Comparison of ENCODE assay signal across 7 mouse cellular contexts in the genomic region with DNA sequence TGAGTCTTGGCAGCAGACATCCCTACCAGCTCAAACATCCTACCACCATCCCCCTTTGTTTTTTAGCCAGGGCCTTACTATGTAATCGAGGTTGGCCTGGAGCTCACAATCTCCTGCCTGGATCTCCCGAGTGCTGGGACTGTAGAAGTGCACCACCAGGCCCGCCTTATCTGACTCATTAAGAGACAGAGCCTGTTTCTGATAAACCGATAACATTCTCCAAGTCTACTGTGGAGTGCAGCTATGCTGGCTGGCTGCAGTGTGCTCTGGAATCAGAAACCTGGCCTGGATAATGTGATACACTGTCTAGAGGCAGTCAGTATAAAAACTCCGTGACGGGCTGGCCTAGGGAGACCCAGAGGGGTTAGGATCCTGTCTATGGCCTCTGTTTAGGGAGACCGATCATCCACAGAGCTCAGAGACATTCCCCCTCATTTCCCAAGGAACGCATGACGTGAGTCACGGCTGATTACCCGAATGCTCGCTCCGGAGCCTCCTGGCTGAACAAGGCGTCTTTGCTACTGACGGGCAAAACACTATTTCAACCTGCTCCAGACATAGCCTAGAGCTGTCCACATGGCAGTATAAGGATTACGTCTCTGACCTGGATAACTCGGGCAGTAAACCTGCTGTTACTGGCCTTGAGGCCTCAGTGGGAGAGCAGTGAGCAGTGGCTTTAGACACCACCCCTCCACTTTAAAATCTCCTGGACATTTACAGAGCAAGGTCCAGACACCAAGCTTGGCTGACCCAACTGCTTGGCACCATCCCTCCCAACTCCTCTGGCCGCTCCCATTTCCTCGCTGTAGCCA. TPM values are rescaled to one million over a fixed set of nuclear protein-coding genes. Genes with fewer than 3 reads are reported as not detected.
DNase-seq lines count a peak whose midpoint lies in the region; ATAC-seq and TF ChIP-seq lines count a peak whose summit lies in the region.

No protein-coding gene starts in this region.

- H3K27me3 ChIP-seq in embryonic facial prominence, embryonic 13.5 days = no peaks in the 10 kb centered on the region
- H3K27me3 ChIP-seq in kidney, postnatal 0 days (ENCODE audit: insufficient read depth, low read length) = no peaks in the 10 kb centered on the region

- no peak for ATAC-seq in embryonic facial prominence, embryonic 13.5 days (ENCODE audit: insufficient number of reproducible peaks, insufficient read depth, low FRiP score, low TSS enrichment, low read depth)
- ATAC-seq in kidney, postnatal 0 days (replicated peaks; ENCODE audit: low FRiP score, low read depth) = peak; percentile 70

- H3K4me2 ChIP-seq in embryonic facial prominence, embryonic 13.5 days = peak overlapping the region; percentile 24
- H3K4me2 ChIP-seq in kidney, postnatal 0 days (ENCODE audit: low read length) = peak overlapping the region; percentile 2; the same call in 1 of the 2 replicates

- DNase-seq in ovary, postnatal 36 days (ENCODE audit: low spot score) = peak; percentile 7
- no peak for DNase-seq in ovary, postnatal 14 days (ENCODE audit: low spot score)
- no peak for DNase-seq in kidney, postnatal 0 days (ENCODE audit: low spot score)
- DNase-seq in yolk sac, embryonic 10.5 days (ENCODE audit: low spot score) = peak; percentile 59
- no peak for DNase-seq in right cerebral cortex, adult 2 months (ENCODE audit: low spot score in 2 of 2)
- DNase-seq in lung, postnatal 14 days = no peak

- no peak overlapping the region for H3K4me3 ChIP-seq in embryonic facial prominence, embryonic 13.5 days
- no peak overlapping the region for H3K4me3 ChIP-seq in kidney, postnatal 0 days (replicated peaks; ENCODE audit: low read depth, low read length)

- peak overlapping the region; percentile 44; the same call in 1 of the 2 replicates for H3K27ac ChIP-seq in embryonic facial prominence, embryonic 13.5 days
- peak overlapping the region; percentile 71 for H3K27ac ChIP-seq in kidney, postnatal 0 days

- TF ChIP-seq CTCF in kidney, postnatal 0 days (IDR thresholded peaks at IDR 0.05; ENCODE audit: low read depth) = no peak

- H3K9ac ChIP-seq in embryonic facial prominence, embryonic 13.5 days = peak overlapping the region; percentile 22; the same call in 1 of the 2 replicates
- no peak overlapping the region for H3K9ac ChIP-seq in kidney, postnatal 0 days (ENCODE audit: low read depth, low read length)

- no peaks in the 10 kb centered on the region for H3K9me3 ChIP-seq in embryonic facial prominence, embryonic 13.5 days
- no peaks in the 10 kb centered on the region for H3K9me3 ChIP-seq in kidney, postnatal 0 days (replicated peaks; ENCODE audit: low read length)

- peaks cover 91% of the 10 kb centered on the region for H3K4me1 ChIP-seq in embryonic facial prominence, embryonic 13.5 days
- H3K4me1 ChIP-seq in kidney, postnatal 0 days (replicated peaks; ENCODE audit: insufficient read depth, low read length) = peaks cover 80% of the 10 kb centered on the region

- 28% methylated on average over 19 of the region's 19 CpGs for WGBS in embryonic facial prominence, embryonic 13.5 days
- WGBS in kidney, postnatal 0 days = 26% methylated on average over 19 of the region's 19 CpGs

- H3K36me3 ChIP-seq in embryonic facial prominence, embryonic 13.5 days = no peaks in the 10 kb centered on the region
- H3K36me3 ChIP-seq in kidney, postnatal 0 days (ENCODE audit: insufficient read depth, low read length) = no peaks in the 10 kb centered on the region

RNA-seq across cellular contexts. Expression of a gene that starts 11.8 kb away (rescaled TPM):
- 29.8 and 30.9 TPM in 2 replicates for polyA plus RNA-seq in embryonic facial prominence, embryonic 13.5 days (2015; fragmentation: Nextera tagmentation; extraction: Ambion mirVana)
- 19.2 and 20.0 TPM in 2 replicates for polyA plus RNA-seq in kidney, postnatal 0 days (2015; fragmentation: Nextera tagmentation; extraction: Ambion mirVana)

Comparison
In these comparisons a context has a peak if more than half of its experiments do, and no peak if none do; other contexts are left out.
1. DNase-seq: peak in ovary, postnatal 36 days (single experiment) and yolk sac, embryonic 10.5 days (single experiment); none in ovary, postnatal 14 days (single experiment), kidney, postnatal 0 days (single experiment), right cerebral cortex, adult 2 months (0 of 2) and lung, postnatal 14 days (single experiment).